Mouse (Mus musculus): ENCODE results near the gene Vmn1r228. TPM values are rescaled to one million over a fixed set of nuclear protein-coding genes. Genes with fewer than 3 reads are reported as not detected.

The Vmn1r228 gene
- polyA plus RNA-seq (2012; rRNA removed) = not detected in 2 replicates

DNA sequence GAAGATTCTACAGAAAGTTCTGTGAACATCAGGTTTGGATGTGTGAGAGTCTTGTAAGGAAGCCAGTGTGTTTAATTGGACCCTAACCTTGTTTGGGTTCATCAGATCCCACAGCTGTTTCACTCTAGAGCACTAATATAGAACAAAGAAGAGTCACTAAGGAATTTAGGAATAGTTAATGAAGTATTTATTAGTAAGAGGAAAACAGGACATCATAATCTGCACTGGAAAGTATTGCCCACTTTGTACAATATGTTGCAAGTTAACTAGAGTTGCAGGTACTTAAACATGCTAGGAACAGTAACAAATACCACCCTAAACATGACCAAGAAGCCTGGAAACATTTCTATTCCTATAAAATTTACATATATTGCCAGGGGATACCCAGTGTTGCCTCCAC, at the start of gene Vmn1r228:
Gene Vmn1r228 (minus strand): TSS at position 101 of the 400 bp plus-strand sequence.
- DNase-seq (ENCODE audit: low spot score) = no peak

- no peak for DNase-seq (ENCODE audit: low spot score)
Measured at GRCm38 (mm10) chr17:20811255-20811654, 25.3 kb upstream of the Vmn1r228 start, which contains the start of gene Vmn1r229. Gene Vmn1r229, plus strand, starts transcription at chr17:20811555.

DNA sequence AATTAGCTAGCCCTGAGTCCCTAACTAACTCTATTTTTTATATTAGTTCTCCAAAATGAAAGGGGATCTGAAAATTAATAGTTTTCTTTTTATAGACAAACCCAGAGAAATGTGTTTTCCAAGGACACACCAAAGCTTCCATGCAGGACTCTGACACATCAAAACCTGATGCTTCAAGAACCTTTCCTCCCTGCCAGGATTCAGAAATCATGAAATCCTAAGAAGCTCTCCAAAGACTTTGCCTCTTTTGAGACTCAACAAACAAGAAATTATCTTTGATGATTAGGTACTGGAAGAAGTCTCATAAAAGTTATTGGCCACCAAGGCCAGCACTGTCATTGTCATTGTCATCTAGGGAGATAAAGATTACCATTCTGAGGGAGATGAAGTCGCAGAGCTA, 56.4 kb downstream of the Vmn1r228 start, which contains the start of gene Vmn1r227:
Gene Vmn1r227 (plus strand): TSS at position 301 of the 400 bp plus-strand sequence.
- DNase-seq (ENCODE audit: low spot score) = no peak

Other genes starting within 250 kb of the Vmn1r228 start
- not detected in 2 replicates for gene Vmn2r109, start 221.4 kb downstream of the Vmn1r228 start, polyA plus RNA-seq (2012; rRNA removed)
- gene Vmn2r110, start 189.7 kb downstream of the Vmn1r228 start, polyA plus RNA-seq (2012; rRNA removed) = not detected in 2 replicates
- gene Fpr-rs3, start 161.3 kb downstream of the Vmn1r228 start, polyA plus RNA-seq (2012; rRNA removed) = not detected in 2 replicates
- gene Vmn1r226, start 103.3 kb downstream of the Vmn1r228 start, polyA plus RNA-seq (2012; rRNA removed) = not detected in 2 replicates
- not detected in 2 replicates for gene Vmn1r227, start 56.3 kb downstream of the Vmn1r228 start, polyA plus RNA-seq (2012; rRNA removed)
- gene Vmn1r229, start 25.4 kb upstream of the Vmn1r228 start, polyA plus RNA-seq (2012; rRNA removed) = not detected in 2 replicates
- gene Vmn1r230, start 54.3 kb upstream of the Vmn1r228 start, polyA plus RNA-seq (2012; rRNA removed) = not detected in 2 replicates
- not detected in 2 replicates for gene Vmn1r231, start 118.9 kb upstream of the Vmn1r228 start, polyA plus RNA-seq (2012; rRNA removed)
- not detected in 2 replicates for gene Vmn1r232, start 133.6 kb upstream of the Vmn1r228 start, polyA plus RNA-seq (2012; rRNA removed)
- gene Ppp2r1a, start 159.2 kb upstream of the Vmn1r228 start, polyA plus RNA-seq (2012; rRNA removed) = 186 and 228 TPM in 2 replicates
- gene Vmn1r233, start 210.3 kb upstream of the Vmn1r228 start, polyA plus RNA-seq (2012; rRNA removed) = not detected in 2 replicates
- 14.3 and 16.8 TPM in 2 replicates for gene Zfp160, start 222.7 kb upstream of the Vmn1r228 start, polyA plus RNA-seq (2012; rRNA removed)

All from urinary bladder, adult 2 months (tissue).